Mouse (Mus musculus): Measurements from ENCODE around the gene Mtss1l. TPM values are rescaled to one million over a fixed set of nuclear protein-coding genes. Genes with fewer than 3 reads are reported as not detected.
A peak's percentile ranks its signal among the peaks of the same experiment; 100 is the strongest.

The Mtss1l gene
- polyA plus RNA-seq (2016; fragmentation: Nextera tagmentation; extraction: Ambion mirVana), result 12.9 and 14.3 TPM in 2 replicates

GRCm38 (mm10) chr8:110720685-110721598 is at the start of gene Mtss1l:
Gene Mtss1l, plus strand, starts transcription at chr8:110721476.
- ATAC-seq (ENCODE audit: insufficient number of reproducible peaks, low FRiP score), result peak; percentile 74
- H3K9me3 ChIP-seq (replicated peaks), result no peaks in the 10 kb centered on the region
- peak within 1 kb of the TSS; percentile 79 for H3K4me3 ChIP-seq
- peak within 1 kb of the TSS; percentile 95 for H3K27ac ChIP-seq (ENCODE audit: poor library complexity, severe bottlenecking)
- H3K4me1 ChIP-seq (replicated peaks), result peaks cover 84% of the 10 kb centered on the region
- WGBS, result 4% methylated on average over 75 of the region's 75 CpGs
- H3K27me3 ChIP-seq (replicated peaks), result no peaks in the 10 kb centered on the region
- peak within 1 kb of the TSS; percentile 92 for H3K4me2 ChIP-seq
- peaks cover 11% of the 10 kb centered on the region for H3K36me3 ChIP-seq
- H3K9ac ChIP-seq, result peak within 1 kb of the TSS; percentile 93

GRCm38 (mm10) chr8:110672133-110672532 is 49.1 kb upstream of the Mtss1l start:
- ATAC-seq (ENCODE audit: insufficient number of reproducible peaks, low FRiP score), result no peak
- peaks cover 12% of the 10 kb centered on the region for H3K36me3 ChIP-seq
- 0 out of 2 replicates have a peak overlapping the region, but pooled peaks have one; percentile 42 for H3K27ac ChIP-seq (ENCODE audit: poor library complexity, severe bottlenecking)
- H3K4me3 ChIP-seq, result no peak overlapping the region
- WGBS, result 81% methylated on average over 2 of the region's 2 CpGs
- H3K9ac ChIP-seq, result no peak overlapping the region
- H3K9me3 ChIP-seq (replicated peaks), result no peaks in the 10 kb centered on the region
- H3K4me2 ChIP-seq, result no peak overlapping the region
- H3K27me3 ChIP-seq (replicated peaks), result no peaks in the 10 kb centered on the region
- peaks cover 61% of the 10 kb centered on the region for H3K4me1 ChIP-seq (replicated peaks)

- H3K4me2 ChIP-seq, result no peak overlapping the region
Observed at GRCm38 (mm10) chr8:110673168-110673567, 48.1 kb upstream of the Mtss1l start.

GRCm38 (mm10) chr8:110674589-110674988 is 46.7 kb upstream of the Mtss1l start:
- Histone ChIP-seq H3K4me2 (no peak overlapping the region), H3K27ac (ENCODE audit: poor library complexity, severe bottlenecking) (no peak overlapping the region), H3K4me1 (replicated peaks) (peaks cover 62% of the 10 kb centered on the region), H3K9me3 (replicated peaks) (no peaks in the 10 kb centered on the region), H3K9ac (no peak overlapping the region), H3K36me3 (peaks cover 12% of the 10 kb centered on the region), H3K4me3 (no peak overlapping the region), H3K27me3 (replicated peaks) (no peaks in the 10 kb centered on the region)
- WGBS, result 90% methylated on average over 1 of the region's 1 CpGs
- no peak for ATAC-seq (ENCODE audit: insufficient number of reproducible peaks, low FRiP score)

More at GRCm38 (mm10) chr8:110673168-110673567, 48.1 kb upstream of the Mtss1l start:
- Histone ChIP-seq H3K4me3 (no peak overlapping the region), H3K9me3 (replicated peaks) (no peaks in the 10 kb centered on the region), H3K4me1 (replicated peaks) (peaks cover 62% of the 10 kb centered on the region), H3K36me3 (peaks cover 12% of the 10 kb centered on the region), H3K27ac (ENCODE audit: poor library complexity, severe bottlenecking) (no peak overlapping the region), H3K9ac (no peak overlapping the region), H3K27me3 (replicated peaks) (no peaks in the 10 kb centered on the region)
- ATAC-seq (ENCODE audit: insufficient number of reproducible peaks, low FRiP score), result no peak
- WGBS, result 72% methylated on average over 2 of the region's 2 CpGs

- H3K4me1 ChIP-seq (replicated peaks), result peaks cover 41% of the 10 kb centered on the region
- H3K36me3 ChIP-seq, result peaks cover 11% of the 10 kb centered on the region
- peak overlapping the region; percentile 38 for H3K4me2 ChIP-seq
- ATAC-seq (ENCODE audit: insufficient number of reproducible peaks, low FRiP score), result peak; percentile 33; the same call in 1 of the 2 replicates
- peak overlapping the region; percentile 89 for H3K27ac ChIP-seq (ENCODE audit: poor library complexity, severe bottlenecking)
- WGBS, result 27% methylated on average over 5 of the region's 5 CpGs
- H3K27me3 ChIP-seq (replicated peaks), result no peaks in the 10 kb centered on the region
- no peaks in the 10 kb centered on the region for H3K9me3 ChIP-seq (replicated peaks)
- no peak overlapping the region for H3K9ac ChIP-seq
- H3K4me3 ChIP-seq, result no peak overlapping the region
Observed at GRCm38 (mm10) chr8:110676702-110677101, 44.6 kb upstream of the Mtss1l start.

- H3K4me1 ChIP-seq (replicated peaks), result peaks cover 36% of the 10 kb centered on the region
Observed at GRCm38 (mm10) chr8:110677174-110677660, 44.1 kb upstream of the Mtss1l start.

GRCm38 (mm10) chr8:110678989-110679388 is 42.3 kb upstream of the Mtss1l start:
- Histone ChIP-seq H3K27ac (ENCODE audit: poor library complexity, severe bottlenecking) (no peak overlapping the region), H3K27me3 (replicated peaks) (no peaks in the 10 kb centered on the region)

More at GRCm38 (mm10) chr8:110677174-110677660, 44.1 kb upstream of the Mtss1l start:
- WGBS, result 82% methylated on average over 5 of the region's 5 CpGs
- H3K27me3 ChIP-seq (replicated peaks), result no peaks in the 10 kb centered on the region
- ATAC-seq (ENCODE audit: insufficient number of reproducible peaks, low FRiP score), result no peak
- no peaks in the 10 kb centered on the region for H3K9me3 ChIP-seq (replicated peaks)
- no peak overlapping the region for H3K4me3 ChIP-seq
- H3K9ac ChIP-seq, result no peak overlapping the region
- H3K27ac ChIP-seq (ENCODE audit: poor library complexity, severe bottlenecking), result peak overlapping the region; percentile 89
- H3K36me3 ChIP-seq, result peaks cover 8% of the 10 kb centered on the region
- H3K4me2 ChIP-seq, result no peak overlapping the region

GRCm38 (mm10) chr8:110687726-110688125 is 33.5 kb upstream of the Mtss1l start:
- H3K9ac ChIP-seq, result no peak overlapping the region
- no peaks in the 10 kb centered on the region for H3K27me3 ChIP-seq (replicated peaks)
- 38% methylated on average over 5 of the region's 5 CpGs for WGBS
- H3K4me2 ChIP-seq, result no peak overlapping the region
- no peaks in the 10 kb centered on the region for H3K9me3 ChIP-seq (replicated peaks)
- peak overlapping the region; percentile 33 for H3K27ac ChIP-seq (ENCODE audit: poor library complexity, severe bottlenecking)
- H3K36me3 ChIP-seq, result peaks cover 36% of the 10 kb centered on the region
- peaks cover 35% of the 10 kb centered on the region for H3K4me1 ChIP-seq (replicated peaks)
- H3K4me3 ChIP-seq, result no peak overlapping the region
- ATAC-seq (ENCODE audit: insufficient number of reproducible peaks, low FRiP score), result peak; percentile 27; the same call in 1 of the 2 replicates

More at GRCm38 (mm10) chr8:110678989-110679388, 42.3 kb upstream of the Mtss1l start:
- no peak for ATAC-seq (ENCODE audit: insufficient number of reproducible peaks, low FRiP score)
- Histone ChIP-seq H3K4me2 (no peak overlapping the region), H3K4me3 (no peak overlapping the region), H3K9ac (no peak overlapping the region), H3K9me3 (replicated peaks) (no peaks in the 10 kb centered on the region), H3K36me3 (peaks cover 19% of the 10 kb centered on the region), H3K4me1 (replicated peaks) (peaks cover 36% of the 10 kb centered on the region)
- WGBS, result 48% methylated on average over 3 of the region's 3 CpGs

- 41% methylated on average over 9 of the region's 9 CpGs for WGBS
- no peak overlapping the region for H3K4me3 ChIP-seq
Observed at GRCm38 (mm10) chr8:110689961-110690360, 31.3 kb upstream of the Mtss1l start.

GRCm38 (mm10) chr8:110694226-110694625 is 27.1 kb upstream of the Mtss1l start:
- Histone ChIP-seq H3K9ac (no peak overlapping the region), H3K4me3 (no peak overlapping the region), H3K4me2 (no peak overlapping the region), H3K9me3 (replicated peaks) (no peaks in the 10 kb centered on the region), H3K27ac (ENCODE audit: poor library complexity, severe bottlenecking) (no peak overlapping the region), H3K27me3 (replicated peaks) (no peaks in the 10 kb centered on the region), H3K36me3 (no peaks in the 10 kb centered on the region; the same call in 1 of the 2 replicates), H3K4me1 (replicated peaks) (peaks cover 50% of the 10 kb centered on the region)
- no peak for ATAC-seq (ENCODE audit: insufficient number of reproducible peaks, low FRiP score)
- 68% methylated on average over 5 of the region's 5 CpGs for WGBS

More at GRCm38 (mm10) chr8:110689961-110690360, 31.3 kb upstream of the Mtss1l start:
- Histone ChIP-seq H3K27me3 (replicated peaks) (no peaks in the 10 kb centered on the region), H3K36me3 (peaks cover 15% of the 10 kb centered on the region), H3K9me3 (replicated peaks) (no peaks in the 10 kb centered on the region), H3K9ac (no peak overlapping the region), H3K4me1 (replicated peaks) (peaks cover 41% of the 10 kb centered on the region), H3K27ac (ENCODE audit: poor library complexity, severe bottlenecking) (peak overlapping the region; percentile 35), H3K4me2 (no peak overlapping the region)
- ATAC-seq (ENCODE audit: insufficient number of reproducible peaks, low FRiP score), result peak; percentile 81

- Histone ChIP-seq H3K4me3 (no peak overlapping the region), H3K36me3 (no peaks in the 10 kb centered on the region; the same call in 1 of the 2 replicates), H3K4me2 (no peak overlapping the region), H3K4me1 (replicated peaks) (peaks cover 46% of the 10 kb centered on the region), H3K9me3 (replicated peaks) (no peaks in the 10 kb centered on the region), H3K27ac (ENCODE audit: poor library complexity, severe bottlenecking) (peak overlapping the region; percentile 18; the same call in 1 of the 2 replicates), H3K9ac (no peak overlapping the region), H3K27me3 (replicated peaks) (no peaks in the 10 kb centered on the region)
- WGBS, result 76% methylated on average over 4 of the region's 4 CpGs
- no peak for ATAC-seq (ENCODE audit: insufficient number of reproducible peaks, low FRiP score)
Observed at GRCm38 (mm10) chr8:110694826-110695225, 26.4 kb upstream of the Mtss1l start.

All from heart, embryonic 12.5 days (tissue).